Mouse (Mus musculus): ENCODE results near the gene Tspoap1. TPM values are rescaled to one million over a fixed set of nuclear protein-coding genes. Genes with fewer than 3 reads are reported as not detected.

Gene Tspoap1
- polyA plus RNA-seq, 1 experiment from 2014 or later: 1.5 TPM

DNA sequence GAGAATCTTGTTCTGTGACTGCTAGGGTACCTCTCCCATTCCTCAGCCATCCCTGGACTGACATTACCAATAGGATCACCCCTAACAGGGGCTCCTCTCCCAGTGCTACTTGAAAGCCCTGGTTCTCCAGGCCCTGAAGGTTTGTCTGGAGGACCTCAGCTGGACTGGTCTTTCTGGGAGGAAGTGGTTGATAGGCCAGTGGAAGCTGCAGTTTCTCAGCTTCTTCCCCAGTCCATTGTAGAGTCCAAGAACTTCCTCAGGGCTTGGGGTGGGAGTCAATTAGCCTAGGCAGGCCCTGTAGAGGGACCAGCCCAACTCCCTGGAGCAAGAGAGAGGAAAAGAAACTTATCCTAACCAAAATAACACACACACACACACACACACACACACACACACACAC lies 34.8 kb upstream of the Tspoap1 start:
- ATAC-seq (replicated peaks; ENCODE audit: insufficient number of reproducible peaks, low FRiP score, low TSS enrichment, low read depth) (no peak), DNase-seq (ENCODE audit: low spot score) (no peak)
- no peak overlapping the region for H3K4me3 ChIP-seq (ENCODE audit: low read depth, low read length)
- H3K4me2 ChIP-seq (ENCODE audit: low read depth, low read length): no peak overlapping the region
- no peaks in the 10 kb centered on the region for H3K27me3 ChIP-seq (ENCODE audit: control insufficient read depth, insufficient read depth, low read length)
- H3K27ac ChIP-seq (replicated peaks; ENCODE audit: low read depth, low read length): peak overlapping the region; percentile 59
- H3K36me3 ChIP-seq (replicated peaks; ENCODE audit: control insufficient read depth, insufficient read depth, low read depth, low read length): no peaks in the 10 kb centered on the region; the same call in 1 of the 2 replicates
- peak overlapping the region; percentile 38 for H3K9ac ChIP-seq (replicated peaks; ENCODE audit: low read length)
- no peaks in the 10 kb centered on the region for H3K9me3 ChIP-seq (replicated peaks; ENCODE audit: control insufficient read depth, low read length)
- H3K4me1 ChIP-seq (ENCODE audit: control insufficient read depth, insufficient read depth, low read length): no peaks in the 10 kb centered on the region; the same call in 1 of the 2 replicates

GRCm38 (mm10) chr11:87725964-87726562 lies 34.3 kb upstream of the Tspoap1 start:
- H3K36me3 ChIP-seq (replicated peaks; ENCODE audit: control insufficient read depth, insufficient read depth, low read depth, low read length): no peaks in the 10 kb centered on the region; the same call in 1 of the 2 replicates
- H3K9me3 ChIP-seq (replicated peaks; ENCODE audit: control insufficient read depth, low read length): no peaks in the 10 kb centered on the region
- 24% methylated on average over 6 of the region's 6 CpGs for WGBS
- peak overlapping the region; percentile 59 for H3K27ac ChIP-seq (replicated peaks; ENCODE audit: low read depth, low read length)
- H3K4me1 ChIP-seq (ENCODE audit: control insufficient read depth, insufficient read depth, low read length): no peaks in the 10 kb centered on the region; the same call in 1 of the 2 replicates
- H3K4me3 ChIP-seq (ENCODE audit: low read depth, low read length): no peak overlapping the region
- ATAC-seq (replicated peaks; ENCODE audit: insufficient number of reproducible peaks, low FRiP score, low TSS enrichment, low read depth): peak; percentile 51; the same call in 1 of the 2 replicates
- no peak overlapping the region for H3K4me2 ChIP-seq (ENCODE audit: low read depth, low read length)
- no peaks in the 10 kb centered on the region for H3K27me3 ChIP-seq (ENCODE audit: control insufficient read depth, insufficient read depth, low read length)
- peak overlapping the region; percentile 1 for H3K9ac ChIP-seq (replicated peaks; ENCODE audit: low read length)
- peak; percentile 66 for DNase-seq (ENCODE audit: low spot score)

DNA sequence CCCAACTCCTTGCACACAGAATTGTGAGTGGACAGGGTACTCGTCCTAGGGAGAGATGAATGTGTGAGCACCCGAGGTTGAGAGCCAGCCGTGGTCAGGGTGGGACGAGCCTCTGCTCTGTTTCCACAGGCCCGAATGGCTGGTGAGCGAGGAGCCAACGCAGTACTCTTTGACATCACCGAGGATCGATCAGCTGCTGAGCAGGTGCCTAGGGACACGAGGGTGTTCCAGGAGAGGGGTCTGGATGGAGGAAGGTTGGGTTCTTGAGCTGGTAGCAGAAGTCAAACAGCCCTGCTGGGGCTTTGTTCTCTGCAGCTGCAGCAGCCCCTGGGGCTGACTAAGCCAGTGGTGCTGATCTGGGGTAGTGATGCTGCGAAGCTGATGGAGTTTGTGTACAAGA lies 33.3 kb upstream of the Tspoap1 start:
- Histone ChIP-seq H3K9ac (replicated peaks; ENCODE audit: low read length) (no peak overlapping the region), H3K4me3 (ENCODE audit: low read depth, low read length) (no peak overlapping the region), H3K27me3 (ENCODE audit: control insufficient read depth, insufficient read depth, low read length) (no peaks in the 10 kb centered on the region), H3K9me3 (replicated peaks; ENCODE audit: control insufficient read depth, low read length) (no peaks in the 10 kb centered on the region), H3K36me3 (replicated peaks; ENCODE audit: control insufficient read depth, insufficient read depth, low read depth, low read length) (no peaks in the 10 kb centered on the region; the same call in 1 of the 2 replicates), H3K4me2 (ENCODE audit: low read depth, low read length) (no peak overlapping the region), H3K27ac (replicated peaks; ENCODE audit: low read depth, low read length) (peak overlapping the region; percentile 59; the same call in 1 of the 2 replicates), H3K4me1 (ENCODE audit: control insufficient read depth, insufficient read depth, low read length) (no peaks in the 10 kb centered on the region; the same call in 1 of the 2 replicates)
- WGBS: 57% methylated on average over 11 of the region's 11 CpGs
- DNase-seq (ENCODE audit: low spot score): no peak
- no peak for ATAC-seq (replicated peaks; ENCODE audit: insufficient number of reproducible peaks, low FRiP score, low TSS enrichment, low read depth)

GRCm38 (mm10) chr11:87727471-87727870 lies 32.9 kb upstream of the Tspoap1 start:
- Histone ChIP-seq H3K27me3 (ENCODE audit: control insufficient read depth, insufficient read depth, low read length) (no peaks in the 10 kb centered on the region), H3K4me3 (ENCODE audit: low read depth, low read length) (no peak overlapping the region), H3K4me1 (ENCODE audit: control insufficient read depth, insufficient read depth, low read length) (no peaks in the 10 kb centered on the region; the same call in 1 of the 2 replicates), H3K27ac (replicated peaks; ENCODE audit: low read depth, low read length) (no peak overlapping the region), H3K9ac (replicated peaks; ENCODE audit: low read length) (no peak overlapping the region), H3K4me2 (ENCODE audit: low read depth, low read length) (no peak overlapping the region), H3K36me3 (replicated peaks; ENCODE audit: control insufficient read depth, insufficient read depth, low read depth, low read length) (no peaks in the 10 kb centered on the region; the same call in 1 of the 2 replicates), H3K9me3 (replicated peaks; ENCODE audit: control insufficient read depth, low read length) (no peaks in the 10 kb centered on the region)
- DNase-seq (ENCODE audit: low spot score) (no peak), ATAC-seq (replicated peaks; ENCODE audit: insufficient number of reproducible peaks, low FRiP score, low TSS enrichment, low read depth) (no peak)
- 67% methylated on average over 4 of the region's 4 CpGs for WGBS

- Histone ChIP-seq H3K9me3 (replicated peaks; ENCODE audit: control insufficient read depth, low read length) (no peaks in the 10 kb centered on the region), H3K9ac (replicated peaks; ENCODE audit: low read length) (no peak overlapping the region), H3K4me3 (ENCODE audit: low read depth, low read length) (no peak overlapping the region), H3K27me3 (ENCODE audit: control insufficient read depth, insufficient read depth, low read length) (no peaks in the 10 kb centered on the region), H3K4me2 (ENCODE audit: low read depth, low read length) (no peak overlapping the region; the same call in 1 of the 2 replicates), H3K4me1 (ENCODE audit: control insufficient read depth, insufficient read depth, low read length) (peaks cover 3% of the 10 kb centered on the region), H3K27ac (replicated peaks; ENCODE audit: low read depth, low read length) (peak overlapping the region; percentile 28; the same call in 1 of the 2 replicates), H3K36me3 (replicated peaks; ENCODE audit: control insufficient read depth, insufficient read depth, low read depth, low read length) (no peaks in the 10 kb centered on the region; the same call in 1 of the 2 replicates)
- ATAC-seq (replicated peaks; ENCODE audit: insufficient number of reproducible peaks, low FRiP score, low TSS enrichment, low read depth): no peak
- no peak for DNase-seq (ENCODE audit: low spot score)
- 67% methylated on average over 18 of the region's 18 CpGs for WGBS
Observed at GRCm38 (mm10) chr11:87728850-87729592, 31.3 kb upstream of the Tspoap1 start.

DNA sequence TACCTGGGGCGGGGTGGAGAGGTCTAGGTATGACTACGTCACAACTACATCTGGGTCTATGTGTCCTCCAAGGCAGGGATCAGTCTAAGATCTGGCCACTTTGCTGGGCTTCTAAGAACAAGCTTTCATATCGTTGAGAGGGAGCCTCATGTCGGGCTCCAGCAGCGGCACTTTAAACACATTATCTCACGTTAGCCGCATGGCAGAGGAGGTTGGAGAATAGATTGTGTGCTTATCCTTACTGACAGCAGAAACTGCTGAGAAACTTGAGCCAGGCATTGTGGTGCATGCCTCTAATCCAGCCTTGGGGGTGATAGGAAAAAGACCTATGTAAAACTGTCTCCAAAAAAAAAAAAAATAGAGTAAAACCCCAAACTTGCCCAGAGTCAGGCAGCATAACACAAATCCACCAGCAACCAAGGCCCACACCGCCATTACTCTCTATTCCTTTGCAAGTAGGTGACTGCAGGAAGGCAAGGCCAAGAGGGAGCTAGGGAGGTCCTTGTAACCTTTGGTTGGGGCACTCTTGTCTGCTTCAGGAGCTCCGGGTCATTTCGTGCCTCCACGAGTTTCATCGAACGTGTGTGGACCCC lies 30.7 kb upstream of the Tspoap1 start:
- H3K9me3 ChIP-seq (replicated peaks; ENCODE audit: control insufficient read depth, low read length): no peaks in the 10 kb centered on the region
- ATAC-seq (replicated peaks; ENCODE audit: insufficient number of reproducible peaks, low FRiP score, low TSS enrichment, low read depth) (no peak), DNase-seq (ENCODE audit: low spot score) (no peak)
- no peak overlapping the region for H3K4me3 ChIP-seq (ENCODE audit: low read depth, low read length)
- H3K27ac ChIP-seq (replicated peaks; ENCODE audit: low read depth, low read length): no peak overlapping the region
- 85% methylated on average over 13 of the region's 13 CpGs for WGBS
- peaks cover 3% of the 10 kb centered on the region for H3K4me1 ChIP-seq (ENCODE audit: control insufficient read depth, insufficient read depth, low read length)
- no peak overlapping the region; the same call in 1 of the 2 replicates for H3K4me2 ChIP-seq (ENCODE audit: low read depth, low read length)
- no peak overlapping the region for H3K9ac ChIP-seq (replicated peaks; ENCODE audit: low read length)
- H3K36me3 ChIP-seq (replicated peaks; ENCODE audit: control insufficient read depth, insufficient read depth, low read depth, low read length): no peaks in the 10 kb centered on the region; the same call in 1 of the 2 replicates
- no peaks in the 10 kb centered on the region for H3K27me3 ChIP-seq (ENCODE audit: control insufficient read depth, insufficient read depth, low read length)

- no peak overlapping the region for H3K27ac ChIP-seq (replicated peaks; ENCODE audit: low read depth, low read length)
- DNase-seq (ENCODE audit: low spot score) (no peak), ATAC-seq (replicated peaks; ENCODE audit: insufficient number of reproducible peaks, low FRiP score, low TSS enrichment, low read depth) (no peak)
- no peaks in the 10 kb centered on the region; the same call in 1 of the 2 replicates for H3K36me3 ChIP-seq (replicated peaks; ENCODE audit: control insufficient read depth, insufficient read depth, low read depth, low read length)
- 77% methylated on average over 10 of the region's 10 CpGs for WGBS
- no peaks in the 10 kb centered on the region for H3K9me3 ChIP-seq (replicated peaks; ENCODE audit: control insufficient read depth, low read length)
- H3K9ac ChIP-seq (replicated peaks; ENCODE audit: low read length): no peak overlapping the region
- H3K27me3 ChIP-seq (ENCODE audit: control insufficient read depth, insufficient read depth, low read length): no peaks in the 10 kb centered on the region
- H3K4me1 ChIP-seq (ENCODE audit: control insufficient read depth, insufficient read depth, low read length): peaks cover 3% of the 10 kb centered on the region
- H3K4me3 ChIP-seq (ENCODE audit: low read depth, low read length): no peak overlapping the region
- H3K4me2 ChIP-seq (ENCODE audit: low read depth, low read length): no peak overlapping the region
Observed at GRCm38 (mm10) chr11:87730652-87731310, 29.6 kb upstream of the Tspoap1 start.

Data from embryonic facial prominence, embryonic 11.5 days (tissue).